Mouse (Mus musculus): Measurements from ENCODE around the gene Eif3f. TPM values are rescaled to one million over a fixed set of nuclear protein-coding genes. Genes with fewer than 3 reads are reported as not detected.

Gene Eif3f
- polyA plus RNA-seq, 1 experiment from 2014 or later = 80.5 TPM

Other genes with a start within 250 kb of the Eif3f start
- not detected in 2 replicates for gene Olfr512, start 221.1 kb upstream of the Eif3f start, polyA plus RNA-seq (2015; fragmentation: Nextera tagmentation; extraction: Ambion mirVana)
- gene Olfr513, start 183.4 kb upstream of the Eif3f start, polyA plus RNA-seq (2015; fragmentation: Nextera tagmentation; extraction: Ambion mirVana) = not detected in 2 replicates
- gene Olfr514, start 108.4 kb upstream of the Eif3f start, polyA plus RNA-seq (2015; fragmentation: Nextera tagmentation; extraction: Ambion mirVana) = not detected in 2 replicates
- not detected in 2 replicates for gene Olfr516, start 83.9 kb upstream of the Eif3f start, polyA plus RNA-seq (2015; fragmentation: Nextera tagmentation; extraction: Ambion mirVana)
- gene Olfr517, start 62.0 kb upstream of the Eif3f start, polyA plus RNA-seq (2015; fragmentation: Nextera tagmentation; extraction: Ambion mirVana) = not detected in 2 replicates
- not detected in 2 replicates for gene Olfr518, start 49.4 kb upstream of the Eif3f start, polyA plus RNA-seq (2015; fragmentation: Nextera tagmentation; extraction: Ambion mirVana)
- not detected in 2 replicates for gene Olfr519, start 40.0 kb upstream of the Eif3f start, polyA plus RNA-seq (2015; fragmentation: Nextera tagmentation; extraction: Ambion mirVana)
- gene Nlrp10, start 4.2 kb upstream of the Eif3f start, polyA plus RNA-seq (2015; fragmentation: Nextera tagmentation; extraction: Ambion mirVana) = not detected in 2 replicates
- gene Tub, start 15.9 kb downstream of the Eif3f start, polyA plus RNA-seq (2015; fragmentation: Nextera tagmentation; extraction: Ambion mirVana) = 49.4 and 57.8 TPM in 2 replicates
- 31.9 and 34.6 TPM in 2 replicates for gene Ric3, start 148.9 kb downstream of the Eif3f start, polyA plus RNA-seq (2015; fragmentation: Nextera tagmentation; extraction: Ambion mirVana)
- gene Lmo1, start 240.8 kb downstream of the Eif3f start, polyA plus RNA-seq (2015; fragmentation: Nextera tagmentation; extraction: Ambion mirVana) = 64.2 and 82.2 TPM in 2 replicates

Measured in forebrain, embryonic 16.5 days (tissue).